Mouse (Mus musculus) megakaryocyte progenitor cell, adult 5-6 weeks (primary cell): ENCODE data around the gene Crybg2. TPM values are rescaled to one million over a fixed set of nuclear protein-coding genes. Genes with fewer than 3 reads are reported as not detected.

Source experiments
- ATAC-seq: replicated peaks from 2 replicates; pipeline ENCODE4 v1.8.0; 2016; ENCODE audit warnings: mild to moderate bottlenecking, moderate TSS enrichment, inconsistent platforms; ENCODE audit not compliant: poor library complexity
- total RNA-seq, 2 experiments: library from RNA; stranded (forward) in 1 of 2; stranded (reverse) in 1 of 2; fragments of 157-497, 149-512 nt in 1 of 2; fragments of 200-1000 nt in 1 of 2; gene quantifications; 2 replicates each; pipeline versions ENCODE4 v1.2.3 to v1.2.4; 2015 to 2017

Gene Crybg2
- total RNA-seq, 2 experiments from 2014 or later: 0.71 to 0.77 TPM

DNA sequence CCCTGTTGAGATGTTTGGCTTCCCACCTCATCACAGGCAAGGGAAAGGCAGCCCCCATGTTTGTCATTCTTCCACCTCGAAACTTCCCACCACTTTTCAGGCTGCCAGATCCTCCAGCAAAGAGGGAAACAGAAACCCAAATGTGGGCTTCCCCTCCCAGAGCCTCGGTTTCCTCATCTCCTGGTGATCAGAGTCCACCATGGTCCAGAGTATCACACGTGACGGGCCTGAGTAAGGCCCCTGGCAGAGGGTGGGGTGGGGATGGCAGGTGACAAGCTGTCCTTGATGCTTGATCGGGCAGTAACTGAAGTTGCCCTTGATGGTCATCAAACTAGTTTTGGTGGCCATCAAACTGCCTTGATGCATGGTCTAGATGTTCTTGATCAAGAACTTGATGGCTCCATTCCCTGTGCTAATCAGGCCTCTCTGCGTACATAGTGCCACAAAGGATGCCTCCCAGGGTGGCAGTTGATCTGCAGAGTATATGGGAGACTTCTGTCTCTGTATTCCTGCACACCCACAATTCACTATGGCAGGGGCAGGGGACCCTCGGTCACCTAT, 33.5 kb downstream of the Crybg2 start:
- ATAC-seq: no peak

DNA sequence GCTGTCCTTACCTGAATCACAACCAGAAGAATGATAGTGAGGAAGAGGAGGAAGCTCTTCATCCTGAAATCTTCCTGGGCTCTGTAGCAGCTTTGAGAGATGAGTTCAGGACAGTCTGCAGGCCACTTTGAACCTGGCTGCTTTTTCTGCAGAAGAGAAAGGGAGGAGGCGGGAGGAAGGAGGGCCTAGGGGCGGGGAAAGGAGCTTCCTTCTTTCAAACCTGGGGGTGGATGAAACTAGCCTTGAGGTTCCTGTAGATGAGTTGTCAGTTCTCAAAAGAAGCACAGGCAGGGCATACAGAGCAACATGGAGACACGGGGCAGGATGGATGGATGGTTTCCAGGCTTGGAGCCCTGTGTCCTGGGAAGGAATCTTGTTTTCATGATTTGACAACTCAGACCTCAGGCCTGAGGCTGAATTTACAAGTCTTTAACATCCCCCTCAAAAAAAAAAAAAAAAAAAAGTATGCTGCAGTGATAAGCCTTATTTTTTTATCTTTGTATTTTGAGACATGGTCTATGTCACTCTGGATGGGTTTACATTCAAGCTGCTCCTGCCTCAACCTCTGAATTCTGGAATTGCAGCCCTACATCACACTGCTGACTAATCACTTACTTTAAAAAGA, 34.4 kb downstream of the Crybg2 start, which contains the start of gene Cd52:
TSS of gene Cd52 (minus strand) at position 160 of the 625 bp plus-strand sequence.
- ATAC-seq: peak; percentile 42

DNA sequence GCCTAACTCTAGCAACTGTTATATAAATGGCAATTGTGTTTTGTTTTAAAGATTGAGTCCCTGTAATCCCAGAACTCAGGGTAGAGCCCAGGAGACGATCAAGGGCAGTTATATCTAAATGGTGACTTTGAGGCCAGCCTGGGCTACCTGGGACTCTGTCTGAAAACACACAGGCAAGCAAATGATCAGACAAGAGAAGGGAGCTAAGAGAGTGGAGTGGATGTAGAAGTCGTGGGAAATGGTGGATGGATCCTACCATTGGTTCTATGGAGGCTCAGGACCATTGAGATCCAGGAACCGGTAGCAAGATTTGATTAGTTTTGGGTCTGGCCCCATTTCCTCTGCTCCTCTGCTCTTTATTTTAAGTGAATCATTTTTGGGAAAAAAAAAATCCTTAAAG, 35.5 kb downstream of the Crybg2 start:
- no peak for ATAC-seq

DNA sequence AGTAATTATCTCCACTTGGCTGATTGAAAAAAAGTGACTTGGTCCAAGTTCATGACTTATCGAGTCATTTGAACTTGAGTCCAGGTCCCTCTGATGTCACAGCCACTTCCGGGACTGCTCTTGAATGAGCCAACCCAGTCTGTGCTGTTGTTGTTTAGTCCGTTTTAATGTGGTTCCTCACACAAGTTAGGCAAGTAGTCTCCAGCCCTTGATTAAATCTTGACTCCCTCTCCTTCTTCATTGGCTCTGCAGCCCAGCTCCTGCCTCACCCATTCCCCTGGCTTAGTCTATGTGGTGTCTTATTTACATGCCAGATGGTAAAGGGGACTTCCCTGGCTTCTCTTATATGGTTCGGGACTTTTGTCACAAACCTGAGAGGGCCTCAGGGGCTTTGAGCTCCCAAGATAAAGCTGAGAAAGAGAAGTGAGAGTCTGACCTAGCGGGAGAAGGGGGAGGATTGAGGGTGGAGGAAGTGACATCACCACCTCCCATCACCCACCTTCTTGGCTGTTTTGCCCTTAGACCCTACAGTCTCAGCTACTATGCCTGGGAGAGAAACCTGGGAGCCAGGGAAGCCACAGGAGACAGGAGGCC, 36.5 kb downstream of the Crybg2 start:
- ATAC-seq: peak; percentile 38

DNA sequence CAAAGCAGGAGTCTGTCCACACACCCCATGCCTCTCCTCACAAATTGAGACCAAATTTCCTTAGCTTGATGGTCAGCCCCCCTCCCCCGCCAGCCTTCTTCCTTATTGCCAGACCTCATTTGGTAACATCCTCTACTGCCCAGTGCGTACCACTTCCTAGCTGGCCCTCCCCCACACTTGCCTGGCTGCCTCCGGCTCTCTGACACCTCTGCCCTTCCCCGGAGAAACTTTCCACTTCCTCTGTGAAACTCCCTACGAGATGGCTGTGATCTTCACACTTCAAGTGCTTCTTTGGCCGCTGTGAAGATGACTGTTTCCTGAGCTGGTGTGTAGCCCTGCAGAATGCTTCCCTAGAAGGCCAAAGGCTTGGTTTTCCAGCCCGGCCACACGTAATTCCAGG, 38.0 kb downstream of the Crybg2 start:
- peak; percentile 63 for ATAC-seq

DNA sequence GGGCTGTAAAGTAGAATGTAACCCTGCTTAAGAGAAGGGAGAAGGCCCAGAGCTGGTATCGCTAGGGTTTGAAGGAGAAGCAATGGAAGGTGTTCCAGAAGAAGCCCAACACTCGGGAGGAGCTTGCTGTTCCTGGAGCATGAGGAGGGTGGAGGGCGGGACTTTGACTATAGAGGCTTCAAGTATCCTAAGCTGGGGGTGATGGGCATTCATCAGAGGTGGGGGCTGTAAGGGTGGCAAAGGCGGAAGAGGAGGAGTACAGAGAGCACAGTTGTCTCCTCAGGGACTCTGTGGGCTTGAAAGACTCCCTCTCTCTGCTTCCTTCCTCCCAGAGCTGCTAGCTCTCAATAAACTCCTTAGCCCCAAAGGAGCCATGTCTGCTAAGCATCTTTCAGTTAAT, 39.6 kb downstream of the Crybg2 start:
- no peak for ATAC-seq

DNA sequence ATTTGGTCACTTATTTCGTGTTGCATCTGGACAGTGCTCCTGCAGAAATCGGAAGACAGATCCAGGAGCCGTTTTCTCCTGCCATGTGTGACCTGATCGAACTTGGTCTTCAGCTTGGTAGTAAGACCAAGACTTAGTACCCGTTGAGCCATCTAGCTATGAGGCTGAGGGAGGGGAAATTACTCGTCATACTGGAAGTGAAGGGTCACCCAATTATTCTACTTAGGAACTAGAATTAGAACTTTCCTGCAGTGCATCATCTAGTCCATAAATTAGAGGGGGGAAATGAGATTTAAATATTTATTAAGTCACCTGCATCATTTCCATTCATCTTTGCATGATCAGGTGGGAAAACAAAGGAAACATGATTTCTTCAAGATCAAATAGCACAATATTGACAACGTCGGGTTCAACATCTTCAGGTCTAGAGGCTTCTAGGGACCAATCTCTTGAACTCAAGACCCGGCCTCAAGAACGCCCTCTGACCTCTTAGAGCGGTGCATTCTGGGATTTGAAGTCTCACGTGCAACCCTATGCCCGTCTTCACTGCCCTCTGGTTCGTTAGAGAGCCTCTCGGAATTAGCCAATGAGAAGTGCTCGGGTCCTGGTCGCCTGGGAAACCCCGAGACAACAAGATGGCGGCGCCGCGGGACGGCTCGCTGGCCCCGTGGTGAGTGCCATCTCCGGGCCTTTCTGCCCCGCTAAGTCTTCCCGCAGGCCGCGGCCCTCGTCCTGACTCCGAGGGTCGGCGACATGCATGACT, 41.5 kb downstream of the Crybg2 start, which contains the start of gene Ubxn11:
TSS of gene Ubxn11 (plus strand) at position 592 of the 763 bp plus-strand sequence.
- peak; percentile 91 for ATAC-seq

DNA sequence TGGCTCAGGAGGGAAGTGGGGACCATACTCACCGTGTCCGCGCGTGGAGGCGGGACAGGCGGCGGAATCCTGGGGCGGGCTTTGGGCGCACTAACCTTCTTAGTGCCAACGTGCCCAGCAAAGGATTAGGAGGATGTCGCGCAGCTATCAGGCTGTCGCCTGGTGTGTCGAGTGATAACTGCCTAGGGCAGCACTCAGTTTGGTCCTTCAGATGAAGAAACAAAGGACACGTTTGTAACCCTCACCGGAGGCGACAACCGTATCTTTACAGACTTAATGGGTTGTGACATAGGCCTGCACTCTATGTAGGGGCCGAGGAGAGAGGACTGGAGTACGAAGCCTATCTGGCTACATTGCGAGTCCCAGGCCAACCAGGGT, 42.1 kb downstream of the Crybg2 start:
- peak; percentile 62 for ATAC-seq

DNA sequence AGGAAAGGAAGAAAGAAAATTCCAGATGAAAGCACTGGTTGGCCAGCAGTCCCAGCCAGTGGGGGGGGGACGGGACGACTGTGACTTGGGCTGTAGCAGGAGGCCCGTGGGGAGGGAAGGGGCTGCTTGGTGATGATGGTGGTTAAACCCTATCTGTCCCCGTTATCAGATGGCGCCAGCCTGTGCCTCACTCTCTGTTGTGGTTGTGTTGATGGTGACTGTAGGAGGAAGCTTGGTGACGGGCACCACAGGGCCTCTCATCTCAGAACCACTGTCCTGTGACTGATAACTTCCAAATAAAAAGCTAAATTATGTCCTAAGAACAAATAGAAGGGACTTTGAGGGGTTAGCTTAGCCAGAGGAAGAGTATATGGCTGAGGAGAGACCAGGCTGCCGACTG, 45.5 kb downstream of the Crybg2 start:
- ATAC-seq: peak; percentile 40

DNA sequence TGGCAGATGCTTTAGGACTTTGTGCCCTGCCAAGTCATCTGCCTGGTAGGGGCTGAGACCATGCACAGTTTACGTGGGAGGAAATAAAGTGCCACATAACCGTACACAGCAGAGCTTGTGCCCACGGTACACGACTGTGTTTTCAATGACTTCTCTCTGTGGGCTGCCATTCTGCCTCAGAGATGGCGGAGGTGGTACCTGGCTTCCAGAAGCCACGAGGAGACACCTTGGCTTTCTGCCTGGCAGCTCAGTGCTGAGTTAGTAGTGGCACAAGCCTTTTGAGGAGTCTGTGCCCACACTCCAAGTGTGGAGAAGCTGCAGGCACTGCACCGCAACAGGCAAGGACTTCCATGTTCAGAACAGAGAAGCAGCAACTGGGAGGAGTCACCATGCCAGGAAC, 47.1 kb downstream of the Crybg2 start:
- no peak for ATAC-seq

DNA sequence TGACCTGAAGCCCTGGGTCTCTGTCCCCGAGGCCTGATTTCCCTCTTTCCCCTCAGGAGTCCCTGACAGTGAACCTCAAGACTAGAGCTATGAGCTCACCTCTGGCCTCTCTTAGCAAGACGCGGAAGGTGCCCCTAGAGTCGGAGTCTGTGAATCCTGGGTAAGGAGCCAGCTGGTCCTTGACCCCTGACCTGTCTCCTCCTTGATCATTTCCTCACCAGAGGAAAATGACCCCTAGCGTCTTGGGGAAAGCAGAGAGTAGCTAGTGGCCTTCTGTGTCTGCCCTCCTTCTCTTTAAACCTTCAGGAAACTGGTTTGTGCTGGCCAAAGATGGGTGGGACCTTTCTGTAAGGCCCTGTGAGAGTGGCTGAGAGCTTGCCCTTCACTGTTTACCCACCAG, 47.6 kb downstream of the Crybg2 start:
- no peak for ATAC-seq

DNA sequence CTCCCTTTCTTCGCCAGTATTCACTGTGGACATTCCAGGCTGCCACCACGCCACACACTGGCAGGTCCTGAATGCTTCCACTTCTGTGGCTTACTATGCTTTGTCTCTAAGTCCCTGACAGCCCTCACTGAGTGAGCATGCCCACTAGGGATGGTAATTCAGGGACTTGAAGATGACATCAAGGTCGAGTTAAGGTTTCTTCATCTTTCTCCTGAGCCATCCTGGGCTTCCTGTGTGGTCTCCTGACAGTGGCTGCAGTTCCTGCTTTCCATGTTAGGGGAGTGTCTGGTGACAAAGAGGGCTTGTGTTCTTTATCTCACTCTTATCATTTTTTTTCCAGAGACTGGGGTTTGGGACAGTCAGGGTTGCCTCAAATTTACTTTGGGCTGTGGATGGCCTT, 50.0 kb downstream of the Crybg2 start:
- peak; percentile 57 for ATAC-seq

DNA sequence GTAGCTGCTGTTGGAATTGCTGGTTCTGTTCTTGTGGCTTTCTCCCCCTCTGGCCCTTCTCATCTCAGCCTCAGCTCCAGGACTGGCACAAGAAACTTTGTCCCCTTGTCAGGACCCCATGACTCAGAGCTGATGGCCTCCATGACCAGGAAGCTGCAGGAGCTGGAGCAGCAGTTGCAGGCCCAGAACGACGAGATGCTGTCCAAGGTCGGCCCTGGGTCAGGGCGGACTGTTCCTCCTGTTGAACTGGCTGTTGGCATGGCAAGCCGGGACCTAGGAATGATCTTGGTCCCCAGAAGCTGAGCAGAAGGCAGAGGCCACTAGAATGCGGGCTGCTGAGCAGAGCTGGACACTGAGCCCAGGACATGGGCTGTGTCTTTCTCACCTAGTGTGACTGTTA, 51.8 kb downstream of the Crybg2 start:
- no peak for ATAC-seq

DNA sequence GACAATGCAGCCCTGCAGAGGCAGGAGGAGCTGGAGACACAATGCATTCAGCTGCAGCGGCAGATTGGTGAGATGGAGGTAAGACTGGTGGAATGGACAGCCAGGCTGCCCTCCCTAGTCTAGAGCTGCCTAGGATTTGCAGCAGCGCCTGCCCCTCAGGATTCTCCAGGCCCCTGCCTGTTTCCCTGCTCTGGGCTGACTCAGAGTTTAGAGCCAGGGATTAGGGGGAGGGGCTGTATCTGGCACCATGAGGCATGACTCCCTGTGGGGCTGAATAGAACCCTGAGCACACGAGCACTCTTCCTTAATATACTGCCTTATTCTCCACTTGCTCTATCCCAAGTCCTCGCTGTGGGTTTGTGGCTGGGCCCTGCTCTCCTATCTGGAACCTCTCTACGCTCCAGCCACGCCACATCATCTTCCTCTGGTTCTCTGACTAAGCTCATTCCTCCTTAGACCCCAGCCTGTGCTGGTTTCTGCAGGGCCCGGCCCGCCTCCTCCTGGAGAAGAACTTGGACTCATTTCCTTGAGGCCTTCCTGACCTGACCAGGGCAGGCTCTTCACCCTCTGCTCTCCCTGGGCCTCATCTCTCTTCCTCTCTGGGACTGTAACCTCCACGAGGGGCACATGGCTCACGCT, 52.9 kb downstream of the Crybg2 start:
- no peak for ATAC-seq

DNA sequence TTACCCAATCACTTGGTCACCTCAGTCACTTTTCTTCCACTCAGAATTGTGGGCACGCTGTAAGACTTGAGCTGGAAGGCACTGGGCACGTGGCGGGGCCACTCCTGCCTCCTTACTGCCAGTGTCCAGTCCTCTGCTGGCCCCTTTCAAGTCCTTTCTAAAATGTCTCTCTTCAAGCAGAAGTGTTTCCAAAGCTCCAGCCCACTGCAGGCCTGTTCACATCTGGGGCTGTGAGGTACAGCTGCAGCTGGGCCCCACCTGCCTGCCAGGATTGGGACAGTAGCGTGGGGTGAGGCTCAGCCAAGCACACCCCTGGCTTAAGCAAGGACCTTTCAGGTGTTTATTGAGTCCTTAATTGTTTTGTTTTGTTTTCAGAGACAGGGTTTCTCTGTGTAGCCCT, 53.4 kb downstream of the Crybg2 start:
- no peak for ATAC-seq

DNA sequence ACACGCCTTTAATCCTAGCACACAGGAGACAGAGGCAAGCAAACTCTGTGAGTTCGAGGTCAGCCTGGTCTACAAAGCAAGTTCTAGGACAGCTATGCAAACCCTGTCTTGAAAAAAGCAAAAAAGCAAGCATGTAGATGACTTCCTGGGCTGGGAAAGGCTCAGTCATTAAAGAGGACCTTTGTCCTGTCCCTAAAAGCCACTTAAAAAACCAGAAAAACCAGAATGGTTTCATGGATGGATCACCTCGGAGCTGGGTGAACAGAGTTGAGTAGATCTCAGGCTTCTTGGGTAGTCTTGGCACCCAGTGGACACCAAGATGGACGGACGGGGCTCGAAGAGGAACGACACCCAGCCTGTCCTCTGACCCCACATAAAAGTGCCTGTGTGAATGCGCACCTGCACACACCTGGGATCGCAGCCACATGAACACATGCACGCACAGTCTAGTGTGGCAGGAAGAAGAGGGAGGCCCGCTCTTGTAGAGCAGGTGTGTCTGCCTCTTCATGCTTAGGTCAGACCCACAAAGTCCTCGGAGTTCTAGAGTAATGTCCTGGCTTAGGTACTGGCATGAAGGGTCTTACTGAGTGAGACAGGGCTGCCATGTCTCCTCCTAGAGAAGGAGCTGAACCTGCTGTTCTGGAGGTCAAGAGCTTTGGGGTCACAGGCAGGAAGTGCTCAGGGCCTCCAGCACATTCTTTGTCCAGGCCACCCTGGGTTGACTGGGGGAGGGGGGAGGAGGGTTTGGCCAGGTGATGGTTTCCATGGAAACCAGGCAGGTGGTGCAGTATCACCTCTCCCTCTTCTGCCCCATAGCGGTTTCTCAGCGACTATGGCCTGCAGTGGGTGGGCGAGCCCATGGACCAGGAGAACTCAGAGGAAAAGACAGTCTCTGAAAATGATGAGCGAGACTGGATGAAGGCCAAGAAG, 54.9 kb downstream of the Crybg2 start:
- ATAC-seq: no peak

DNA sequence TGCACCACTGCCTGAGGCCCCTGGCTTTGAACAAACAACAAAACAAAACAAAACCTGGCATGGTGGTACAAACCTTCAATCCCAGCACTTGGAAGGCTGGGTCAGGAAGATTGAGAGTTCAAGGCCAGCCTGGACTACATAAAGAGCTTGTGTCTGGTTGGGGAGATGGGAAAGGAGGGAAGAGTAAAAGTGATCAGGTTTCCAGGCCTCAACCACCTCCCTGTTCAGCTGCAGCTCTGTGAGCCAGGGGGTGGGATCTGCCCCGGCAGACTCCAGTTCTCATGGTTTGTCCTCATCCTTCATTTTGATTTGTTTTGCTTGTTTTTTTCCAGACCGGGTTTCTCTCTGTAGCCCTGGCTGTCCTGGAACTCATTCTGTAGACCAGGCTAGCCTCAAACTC, 55.9 kb downstream of the Crybg2 start:
- ATAC-seq: no peak

DNA sequence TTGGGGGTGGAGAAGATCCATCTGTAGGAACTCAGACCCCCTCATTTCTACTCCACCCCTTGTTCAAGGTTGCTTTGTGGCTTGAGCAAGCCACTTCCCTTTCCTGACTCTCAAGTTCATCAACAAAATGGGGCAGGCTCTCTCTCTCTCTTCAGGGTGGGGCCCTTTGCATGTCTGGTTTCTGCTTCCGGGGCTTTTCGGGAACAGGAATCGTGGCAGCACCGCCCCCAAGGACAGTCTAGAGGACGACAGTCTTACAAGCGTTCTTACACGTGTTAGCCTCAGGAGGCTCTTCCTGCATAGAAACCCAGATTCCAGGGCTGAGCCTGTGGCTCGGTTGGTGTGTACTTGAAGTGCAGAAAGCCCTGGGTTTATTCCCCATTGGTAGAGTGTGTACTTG, 56.4 kb downstream of the Crybg2 start:
- peak; percentile 70 for ATAC-seq

DNA sequence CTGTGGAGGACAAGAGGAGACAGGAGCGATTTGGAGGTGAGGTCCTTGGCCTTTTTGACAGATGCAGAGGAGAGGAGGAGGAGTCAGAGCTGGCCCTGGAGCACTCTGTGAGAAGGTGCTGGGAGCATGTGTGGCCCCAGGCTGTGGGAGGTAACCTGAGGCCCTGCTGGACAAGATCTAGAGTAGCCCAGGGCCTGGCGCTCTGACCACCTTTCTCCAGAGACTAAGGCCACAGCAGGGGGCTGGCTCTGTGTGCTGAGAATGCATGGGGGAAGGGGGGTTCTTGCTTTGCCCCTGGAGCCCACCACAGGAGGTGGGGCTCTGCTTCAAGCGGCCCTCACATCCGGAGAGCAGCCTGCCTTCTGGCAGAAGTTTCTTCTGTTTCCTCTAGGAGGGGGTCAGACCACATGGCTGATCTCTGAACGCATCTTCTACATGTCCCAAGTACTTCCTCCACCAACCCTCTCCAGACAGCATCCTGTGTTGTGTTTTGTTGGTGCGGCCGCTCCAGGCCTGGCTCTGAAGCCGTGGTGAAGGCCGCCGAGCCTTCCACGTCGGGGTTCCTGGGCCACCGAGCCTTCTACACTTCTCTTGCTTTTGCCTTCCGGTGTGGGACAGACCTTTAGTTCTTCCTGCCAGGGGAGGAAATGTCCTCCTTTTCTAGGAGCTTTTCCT, 57.6 kb downstream of the Crybg2 start:
- 0 out of 2 replicates have a peak, but pooled peaks have one; percentile 17 for ATAC-seq

DNA sequence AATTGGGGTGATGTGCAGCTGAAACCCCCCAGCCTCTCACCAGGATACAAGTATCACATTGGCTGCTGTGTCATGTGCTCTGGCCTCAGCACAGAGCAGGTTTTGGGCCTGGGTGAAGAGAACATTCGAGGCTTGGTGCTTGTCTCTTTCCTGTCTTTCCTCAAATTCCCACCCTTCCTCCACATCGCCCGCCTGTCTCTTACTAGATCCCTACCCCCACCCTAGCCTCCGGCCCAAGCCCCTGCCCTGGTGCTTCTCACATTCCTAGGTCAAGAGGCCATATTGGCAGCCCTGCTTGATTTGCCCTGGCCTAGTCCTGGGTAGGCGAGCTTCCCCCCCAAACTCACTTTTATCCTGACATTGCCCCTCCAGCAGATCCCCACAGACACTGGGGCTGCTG, 58.4 kb downstream of the Crybg2 start:
- no peak for ATAC-seq
